ENCODE assay signal across 21 mouse cellular contexts in the genomic region with DNA sequence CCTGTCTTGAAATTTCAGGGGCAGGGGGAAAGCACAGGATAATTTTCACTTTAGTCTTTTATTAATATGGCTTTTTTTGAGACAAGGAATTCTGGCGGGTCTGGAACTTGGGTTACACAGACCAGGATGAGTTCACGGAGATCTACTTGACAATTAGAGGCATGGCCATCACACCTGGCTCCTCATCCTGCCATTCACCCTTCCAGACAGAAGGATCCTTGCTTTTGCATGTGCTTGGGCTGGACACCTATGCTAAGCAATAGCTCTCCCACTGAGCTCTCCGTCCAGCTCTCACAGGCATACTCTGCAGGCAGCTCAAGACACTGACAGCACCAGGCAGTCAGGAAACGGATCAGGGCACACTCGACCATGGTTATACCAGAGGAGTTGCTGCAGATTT. TPM values are rescaled to one million over a fixed set of nuclear protein-coding genes. Genes with fewer than 3 reads are reported as not detected.
DNase-seq lines count a peak whose midpoint lies in the region; ATAC-seq and TF ChIP-seq lines count a peak whose summit lies in the region.
"Had no signal": no experiment of that assay in that cellular context is flagged by ENCODE, and none has a peak within 500 bp of the region (broad histone marks: within the 10 kb centered on the region; RNA-seq: fewer than 3 reads in every experiment).

No protein-coding gene starts in this region.

- H3K36me3 ChIP-seq in heart, embryonic 10.5 days, result peaks cover 81% of the 10 kb centered on the region
- H3K36me3 ChIP-seq in midbrain, embryonic 11.5 days (ENCODE audit: control insufficient read depth, insufficient read depth, low read length), result 0 out of 2 replicates have a peak, but pooled peaks cover under 1% of the 10 kb centered on the region
- H3K36me3 ChIP-seq in midbrain, postnatal 0 days (ENCODE audit: insufficient read depth, low read length), result peaks cover 29% of the 10 kb centered on the region

- no peaks in the 10 kb centered on the region for H3K4me1 ChIP-seq in heart, embryonic 10.5 days
- no peaks in the 10 kb centered on the region for H3K4me1 ChIP-seq in midbrain, embryonic 11.5 days (ENCODE audit: control insufficient read depth, insufficient read depth, low read length)
- H3K4me1 ChIP-seq in midbrain, postnatal 0 days (ENCODE audit: insufficient read depth, low read length), result no peaks in the 10 kb centered on the region

- no peak for ATAC-seq in midbrain, embryonic 11.5 days (ENCODE audit: low FRiP score)
- ATAC-seq in midbrain, postnatal 0 days (ENCODE audit: low FRiP score), result no peak
- ATAC-seq: activated CD4-positive, CD25-positive, alpha-beta regulatory T cell, adult 4 months; CD4-positive, CD25-positive, alpha-beta regulatory T cell, adult 4 months; Patski had no signal

- no peak for TF ChIP-seq CTCF in midbrain, postnatal 0 days (IDR thresholded peaks at IDR 0.05)

- H3K4me2 ChIP-seq in midbrain, embryonic 11.5 days, result no peak overlapping the region
- H3K4me2 ChIP-seq in midbrain, postnatal 0 days (ENCODE audit: low read depth, low read length, poor library complexity, severe bottlenecking), result no peak overlapping the region

- DNase-seq in heart, adult 11 months, result peak; percentile 82
- DNase-seq in heart, embryonic 10.5 days (ENCODE audit: low spot score), result no peak
- peak; percentile 60 for DNase-seq in midbrain, embryonic 11.5 days (ENCODE audit: low spot score, missing footprints)
- no peak for DNase-seq in midbrain, postnatal 0 days (ENCODE audit: low spot score)
- DNase-seq: adrenal gland, adult 2 months; adrenal gland, adult 8-10 months; adrenal gland, postnatal 10 days; adrenal gland, postnatal 14 days; adrenal gland, postnatal 25 days; adrenal gland, postnatal 36 days; B cell, adult 2 months; cerebellum, adult 11 months; cerebellum, adult 11-12 months; cerebellum, adult 18-20 months had no signal

- H3K27me3 ChIP-seq in heart, embryonic 10.5 days (ENCODE audit: insufficient read depth, poor library complexity, severe bottlenecking), result no peaks in the 10 kb centered on the region
- no peaks in the 10 kb centered on the region for H3K27me3 ChIP-seq in midbrain, embryonic 11.5 days (ENCODE audit: control insufficient read depth, insufficient read depth, low read length)
- no peaks in the 10 kb centered on the region for H3K27me3 ChIP-seq in midbrain, postnatal 0 days (ENCODE audit: insufficient read depth, low read length)
- H3K27me3 ChIP-seq: CH12.LX, Patski had no signal

- no peak overlapping the region for H3K27ac ChIP-seq in heart, embryonic 10.5 days
- H3K27ac ChIP-seq in midbrain, embryonic 11.5 days (ENCODE audit: low read depth, low read length), result no peak overlapping the region
- no peak overlapping the region for H3K27ac ChIP-seq in midbrain, postnatal 0 days (ENCODE audit: low read depth, low read length)

- 87% methylated on average over 5 of the region's 5 CpGs for WGBS in heart, embryonic 10.5 days
- WGBS in midbrain, embryonic 11.5 days, result 91% methylated on average over 5 of the region's 5 CpGs
- whole genome bisulfite sequencing in midbrain, postnatal 0 days, result 95% methylated on average over 5 of the region's 5 CpGs

- H3K4me3 ChIP-seq in heart, embryonic 10.5 days, result no peak overlapping the region
- no peak overlapping the region for H3K4me3 ChIP-seq in midbrain, embryonic 11.5 days (ENCODE audit: low read depth, low read length)
- H3K4me3 ChIP-seq in midbrain, postnatal 0 days (ENCODE audit: low read depth, low read length), result no peak overlapping the region

- H3K9ac ChIP-seq in midbrain, embryonic 11.5 days (ENCODE audit: low read length), result no peak overlapping the region
- H3K9ac ChIP-seq in midbrain, postnatal 0 days (replicated peaks; ENCODE audit: low read length, poor library complexity, severe bottlenecking), result no peak overlapping the region

- no peaks in the 10 kb centered on the region for H3K9me3 ChIP-seq in heart, embryonic 10.5 days
- H3K9me3 ChIP-seq in midbrain, embryonic 11.5 days (ENCODE audit: control insufficient read depth, low read length), result no peaks in the 10 kb centered on the region
- no peaks in the 10 kb centered on the region for H3K9me3 ChIP-seq in midbrain, postnatal 0 days (ENCODE audit: low read length)
- H3K9me3 ChIP-seq: G1E had no signal

RNA-seq across cellular contexts. Expression of a gene that starts 7.9 kb away (rescaled TPM):
- polyA plus RNA-seq in heart, embryonic 10.5 days (2016; fragmentation: Nextera tagmentation; extraction: Ambion mirVana), result 18.3 and 26.0 TPM in 2 replicates
- polyA plus RNA-seq in midbrain, embryonic 11.5 days (2014; fragmentation: Nextera tagmentation; extraction: Ambion mirVana), result 33.0 and 34.9 TPM in 2 replicates
- total RNA-seq in midbrain, postnatal 0 days (2014; rRNA removed), result 16.8 and 18.3 TPM in 2 replicates
- polyA plus RNA-seq in midbrain, postnatal 0 days (2015; fragmentation: Nextera tagmentation; extraction: Ambion mirVana), result 16.6 and 16.9 TPM in 2 replicates

RNA-seq across cellular contexts. Expression of a gene that starts 24.1 kb away (rescaled TPM):
- polyA plus RNA-seq in heart, embryonic 10.5 days (2016; fragmentation: Nextera tagmentation; extraction: Ambion mirVana), result 13.2 and 15.2 TPM in 2 replicates
- polyA plus RNA-seq in midbrain, embryonic 11.5 days (2014; fragmentation: Nextera tagmentation; extraction: Ambion mirVana), result 26.7 and 30.8 TPM in 2 replicates
- 41.1 and 44.3 TPM in 2 replicates for total RNA-seq in midbrain, postnatal 0 days (2014; rRNA removed)
- 24.6 and 28.2 TPM in 2 replicates for polyA plus RNA-seq in midbrain, postnatal 0 days (2015; fragmentation: Nextera tagmentation; extraction: Ambion mirVana)
- total RNA-seq: MEL had no signal
- polyA plus RNA-seq: C2C12 had no signal

RNA-seq across cellular contexts. Expression of a gene that starts 31.9 kb away (rescaled TPM):
- polyA plus RNA-seq in heart, embryonic 10.5 days (2016; fragmentation: Nextera tagmentation; extraction: Ambion mirVana), result 49.1 and 75.9 TPM in 2 replicates
- 160 and 165 TPM in 2 replicates for polyA plus RNA-seq in midbrain, embryonic 11.5 days (2014; fragmentation: Nextera tagmentation; extraction: Ambion mirVana)
- 157 and 229 TPM in 2 replicates for total RNA-seq in midbrain, postnatal 0 days (2014; rRNA removed)
- polyA plus RNA-seq in midbrain, postnatal 0 days (2015; fragmentation: Nextera tagmentation; extraction: Ambion mirVana), result 47.5 and 63.2 TPM in 2 replicates

Comparison
In these comparisons a context has a peak if more than half of its experiments do, and no peak if none do; other contexts are left out.
1. DNase-seq: peak in heart, adult 11 months (single experiment) and midbrain, embryonic 11.5 days (single experiment); none in heart, embryonic 10.5 days (single experiment) and midbrain, postnatal 0 days (single experiment).